Mouse (Mus musculus): ENCODE measurements around the gene Gramd4.

DNA sequence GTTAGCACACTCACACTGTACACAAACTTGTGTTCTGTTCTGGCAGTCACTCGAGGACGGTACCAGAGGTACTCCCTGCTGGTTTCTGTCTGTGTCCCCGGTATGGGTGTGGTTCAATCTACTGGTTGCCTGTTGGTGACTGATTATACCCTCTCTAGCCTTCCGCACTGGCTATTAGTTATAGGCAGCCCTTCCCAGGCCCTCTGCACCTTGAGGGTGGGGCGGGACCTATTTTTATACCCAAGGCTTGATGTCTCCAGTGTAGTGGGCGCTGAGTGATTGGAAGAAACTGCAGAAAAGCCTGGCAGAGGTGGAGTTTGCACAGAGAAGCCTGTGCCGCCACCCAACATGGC, 47.8 kb downstream of the Gramd4 start:
- TF ChIP-seq CTCF (IDR thresholded peaks at IDR 0.05; ENCODE audit: low read depth) (no peak), EP300 (IDR thresholded peaks at IDR 0.05; ENCODE audit: low read depth) (0 out of 2 replicates have a peak, but pooled peaks have one; percentile 4)

Measured in heart, postnatal 0 days (tissue).